In genomic region chr11:121636646-121637045, GRCm38 (mm10) we compare ENCODE assay signal across 30 mouse cellular contexts.
"Had no signal": no experiment of that assay in that cellular context is flagged by ENCODE, and none has a peak within 500 bp of the region (broad histone marks: within the 10 kb centered on the region; RNA-seq: fewer than 3 reads in every experiment).

No protein-coding gene starts in this region.

- H3K36me3 ChIP-seq: liver, embryonic 13.5 days; liver, embryonic 15.5 days had no signal

- H3K9ac ChIP-seq: limb, embryonic 12.5 days; limb, embryonic 13.5 days; limb, embryonic 15.5 days; liver, embryonic 12.5 days; liver, embryonic 13.5 days; liver, embryonic 14.5 days; liver, embryonic 15.5 days; liver, postnatal 0 days; lung, embryonic 14.5 days; lung, embryonic 15.5 days; midbrain, embryonic 12.5 days; midbrain, embryonic 13.5 days; neural tube, embryonic 12.5 days had no signal

- H3K4me1 ChIP-seq: limb, embryonic 10.5 days; limb, embryonic 12.5 days; limb, embryonic 13.5 days; limb, embryonic 15.5 days; liver, embryonic 12.5 days; liver, embryonic 13.5 days; liver, embryonic 15.5 days; lung, embryonic 15.5 days; midbrain, embryonic 10.5 days; midbrain, embryonic 12.5 days; midbrain, embryonic 13.5 days; neural tube, embryonic 12.5 days had no signal

- H3K9me3 ChIP-seq: limb, embryonic 10.5 days; limb, embryonic 12.5 days; limb, embryonic 13.5 days; limb, embryonic 15.5 days; liver, embryonic 12.5 days; liver, embryonic 13.5 days; liver, embryonic 15.5 days; lung, embryonic 15.5 days; megakaryocyte, embryonic 14.5 days; midbrain, embryonic 10.5 days; midbrain, embryonic 12.5 days; midbrain, embryonic 13.5 days; neural tube, embryonic 12.5 days had no signal

- H3K4me3 ChIP-seq: left cerebral cortex, adult 2 months; limb, embryonic 10.5 days; limb, embryonic 12.5 days; limb, embryonic 13.5 days; limb, embryonic 15.5 days; liver, embryonic 12.5 days; liver, embryonic 13.5 days; liver, embryonic 15.5 days; lung, embryonic 15.5 days; megakaryocyte, embryonic 14.5 days; midbrain, embryonic 10.5 days; midbrain, embryonic 12.5 days; midbrain, embryonic 13.5 days; myocyte; neural tube, embryonic 12.5 days had no signal

- H3K27me3 ChIP-seq: limb, embryonic 12.5 days; limb, embryonic 13.5 days; limb, embryonic 15.5 days; liver, embryonic 12.5 days; liver, embryonic 13.5 days; liver, embryonic 15.5 days; lung, embryonic 15.5 days; megakaryocyte, embryonic 14.5 days; midbrain, embryonic 12.5 days; midbrain, embryonic 13.5 days; neural tube, embryonic 12.5 days had no signal

- H3K27ac ChIP-seq: left cerebral cortex, adult 2 months; limb, embryonic 10.5 days; limb, embryonic 12.5 days; limb, embryonic 13.5 days; limb, embryonic 15.5 days; liver, embryonic 12.5 days; liver, embryonic 13.5 days; liver, embryonic 14.5 days; liver, embryonic 15.5 days; lung, embryonic 15.5 days; macrophage; midbrain, embryonic 10.5 days; midbrain, embryonic 12.5 days; midbrain, embryonic 13.5 days; neural tube, embryonic 12.5 days had no signal

- DNase-seq: left cerebral cortex, postnatal 4 days; liver; liver, embryonic 13.5 days; liver, postnatal 0 days; lung, adult 18-20 months; lung, adult 2 months; lung, embryonic 14.5 days; lung, postnatal 10 days; lung, postnatal 14 days; lung, postnatal 36 days; midbrain, embryonic 14.5 days had no signal

- ATAC-seq: liver, embryonic 12.5 days; liver, postnatal 0 days; lung, postnatal 0 days; midbrain, embryonic 13.5 days; midbrain, embryonic 16.5 days had no signal

- H3K4me2 ChIP-seq: limb, embryonic 12.5 days; limb, embryonic 13.5 days; limb, embryonic 15.5 days; liver, embryonic 11.5 days; liver, embryonic 12.5 days; liver, embryonic 13.5 days; liver, embryonic 15.5 days; lung, embryonic 14.5 days; lung, embryonic 15.5 days; midbrain, embryonic 12.5 days; midbrain, embryonic 13.5 days; neural tube, embryonic 12.5 days had no signal
